Mouse (Mus musculus) hindbrain, embryonic 13.5 days (tissue): Measurements from ENCODE around the gene Tead2. TPM values are rescaled to one million over a fixed set of nuclear protein-coding genes. Genes with fewer than 3 reads are reported as not detected.

Source experiments
- ATAC-seq: fragments of 200-750 bp; cut with Nextera tagmentation; 2 replicates; pipeline ENCODE4 v1.8.0; 2017; ENCODE audit warnings: moderate TSS enrichment; ENCODE audit not compliant: low FRiP score
- H3K27ac ChIP-seq: fragments of 300-500 bp; sonication (generic); 2 replicates; pipeline ENCODE4 v1.5.1; 2015; ENCODE audit warnings: inconsistent platforms, mild to moderate bottlenecking, moderate library complexity
- H3K27me3 ChIP-seq: fragments of 300-500 bp; sonication (generic); 2 replicates; pipeline ENCODE4 v1.6.1; 2015; ENCODE audit warnings: mild to moderate bottlenecking, inconsistent platforms
- H3K36me3 ChIP-seq: fragments of 300-500 bp; sonication (generic); 2 replicates; pipeline ENCODE4 v1.6.1; 2015; ENCODE audit warnings: mild to moderate bottlenecking, inconsistent platforms
- H3K4me1 ChIP-seq: fragments of 300-500 bp; sonication (generic); replicated peaks from 2 replicates; pipeline ENCODE4 v1.6.1; 2015; ENCODE audit warnings: inconsistent platforms
- H3K4me2 ChIP-seq: fragments of 300-500 bp; sonication (generic); 2 replicates; pipeline ENCODE4 v1.6.1; 2015; ENCODE audit warnings: inconsistent platforms, mild to moderate bottlenecking, moderate library complexity
- H3K4me3 ChIP-seq: fragments of 300-500 bp; sonication (generic); 2 replicates; pipeline ENCODE4 v1.5.1; 2015; ENCODE audit warnings: mild to moderate bottlenecking, inconsistent platforms
- H3K9ac ChIP-seq: fragments of 300-500 bp; sonication (generic); 2 replicates; pipeline ENCODE4 v1.6.1; 2015; ENCODE audit warnings: mild to moderate bottlenecking, inconsistent platforms
- H3K9me3 ChIP-seq: fragments of 300-500 bp; sonication (generic); 2 replicates; pipeline ENCODE4 v1.6.1; 2016; ENCODE audit warnings: inconsistent platforms
- WGBS: fragments of 180-500 bp; shearing (Covaris S2); methylation state at CpG from one replicate; pipeline ENCODE4 v1.1.7; 2015; 5-methylcytosine and 5-hydroxymethylcytosine counted together
- polyA plus RNA-seq: library from polyadenylated mRNA; unstranded; fragments of >200 nt; fragmentation: Nextera tagmentation; extraction: Ambion mirVana; gene quantifications from 2 replicates; pipeline ENCODE4 v1.2.1, GENCODE M21; 2015

The Tead2 gene
- polyA plus RNA-seq, 1 experiment from 2014 or later, result 79.2 TPM

- Histone ChIP-seq H3K4me2 (no peak overlapping the region), H3K36me3 (no peaks in the 10 kb centered on the region), H3K4me1 (peaks cover 35% of the 10 kb centered on the region), H3K9me3 (no peaks in the 10 kb centered on the region), H3K27ac (no peak overlapping the region), H3K9ac (no peak overlapping the region), H3K27me3 (peaks cover 98% of the 10 kb centered on the region), H3K4me3 (no peak overlapping the region)
- ATAC-seq, result no peak
- 23% methylated on average over 7 of the region's 7 CpGs for WGBS
These were observed 37.0 kb upstream of the Tead2 start for GRCm38 (mm10) chr7:45178550-45178949.

- ATAC-seq, result no peak
- WGBS, result 26% methylated on average over 7 of the region's 7 CpGs
- H3K9me3 ChIP-seq, result no peaks in the 10 kb centered on the region
- no peak within 1 kb of the TSS for H3K4me2 ChIP-seq
- peaks cover 34% of the 10 kb centered on the region for H3K4me1 ChIP-seq
- H3K9ac ChIP-seq, result no peak within 1 kb of the TSS
- H3K27me3 ChIP-seq, result peaks cover 100% of the 10 kb centered on the region
- H3K36me3 ChIP-seq, result no peaks in the 10 kb centered on the region
- H3K4me3 ChIP-seq, result no peak within 1 kb of the TSS
- H3K27ac ChIP-seq, result no peak within 1 kb of the TSS
These were observed 36.1 kb upstream of the Tead2 start, which contains the start of gene Gfy for GRCm38 (mm10) chr7:45179469-45179868. Gene Gfy, minus strand, starts transcription at chr7:45179569.

- Histone ChIP-seq H3K4me1 (peaks cover 35% of the 10 kb centered on the region), H3K4me2 (peak within 1 kb of the TSS; percentile 56), H3K4me3 (peak within 1 kb of the TSS; percentile 32), H3K9me3 (no peaks in the 10 kb centered on the region), H3K27me3 (peaks cover 100% of the 10 kb centered on the region), H3K27ac (no peak within 1 kb of the TSS), H3K9ac (peak within 1 kb of the TSS; percentile 46), H3K36me3 (no peaks in the 10 kb centered on the region)
- 22% methylated on average over 20 of the region's 20 CpGs for WGBS
- no peak for ATAC-seq
These were observed 34.6 kb upstream of the Tead2 start, which contains the start of gene Pth2 for GRCm38 (mm10) chr7:45180896-45181477. Gene Pth2, plus strand, starts transcription at chr7:45180995.

- Histone ChIP-seq H3K4me2 (peak overlapping the region; percentile 56), H3K27ac (no peak overlapping the region), H3K9ac (peak overlapping the region; percentile 46), H3K27me3 (peaks cover 100% of the 10 kb centered on the region), H3K4me1 (peaks cover 29% of the 10 kb centered on the region), H3K4me3 (peak overlapping the region; percentile 32), H3K9me3 (no peaks in the 10 kb centered on the region), H3K36me3 (no peaks in the 10 kb centered on the region)
- no peak for ATAC-seq
- 3% methylated on average over 22 of the region's 35 CpGs for WGBS
These were observed 34.0 kb upstream of the Tead2 start for GRCm38 (mm10) chr7:45181540-45181939.

- Histone ChIP-seq H3K9ac (peak overlapping the region; percentile 49; the same call in 1 of the 2 replicates), H3K36me3 (no peaks in the 10 kb centered on the region), H3K4me3 (peak overlapping the region; percentile 32), H3K27ac (no peak overlapping the region), H3K27me3 (peaks cover 100% of the 10 kb centered on the region), H3K4me2 (peak overlapping the region; percentile 56), H3K4me1 (peaks cover 29% of the 10 kb centered on the region), H3K9me3 (no peaks in the 10 kb centered on the region)
- WGBS, result under 1% methylated on average over 34 of the region's 34 CpGs
- peak; percentile 84 for ATAC-seq
These were observed 33.4 kb upstream of the Tead2 start for GRCm38 (mm10) chr7:45182199-45182601.

GRCm38 (mm10) chr7:45182606-45183005, 32.9 kb upstream of the Tead2 start:
- H3K36me3 ChIP-seq, result no peaks in the 10 kb centered on the region
- peaks cover 97% of the 10 kb centered on the region for H3K27me3 ChIP-seq
- H3K9me3 ChIP-seq, result no peaks in the 10 kb centered on the region
- peaks cover 29% of the 10 kb centered on the region for H3K4me1 ChIP-seq
- no peak for ATAC-seq
- peak overlapping the region; percentile 56 for H3K4me2 ChIP-seq
- H3K4me3 ChIP-seq, result peak overlapping the region; percentile 32
- H3K27ac ChIP-seq, result no peak overlapping the region
- WGBS, result 24% methylated on average over 11 of the region's 11 CpGs
- H3K9ac ChIP-seq, result peak overlapping the region; percentile 49; the same call in 1 of the 2 replicates

- no peak for ATAC-seq
- H3K27ac ChIP-seq, result no peak overlapping the region
- peaks cover 29% of the 10 kb centered on the region for H3K4me1 ChIP-seq
- no peak overlapping the region for H3K4me3 ChIP-seq
- peaks cover 97% of the 10 kb centered on the region for H3K27me3 ChIP-seq
- 74% methylated on average over 7 of the region's 7 CpGs for WGBS
- no peaks in the 10 kb centered on the region for H3K9me3 ChIP-seq
- H3K9ac ChIP-seq, result no peak overlapping the region; the same call in 1 of the 2 replicates
- no peaks in the 10 kb centered on the region for H3K36me3 ChIP-seq
- no peak overlapping the region for H3K4me2 ChIP-seq
These were observed 31.9 kb upstream of the Tead2 start for GRCm38 (mm10) chr7:45183672-45184071.

GRCm38 (mm10) chr7:45185921-45186320, 29.6 kb upstream of the Tead2 start:
- H3K4me3 ChIP-seq, result no peak overlapping the region
- no peaks in the 10 kb centered on the region for H3K36me3 ChIP-seq
- no peak overlapping the region for H3K4me2 ChIP-seq
- no peak for ATAC-seq
- no peaks in the 10 kb centered on the region for H3K9me3 ChIP-seq
- no peak overlapping the region for H3K27ac ChIP-seq
- peaks cover 28% of the 10 kb centered on the region for H3K4me1 ChIP-seq
- H3K9ac ChIP-seq, result no peak overlapping the region
- WGBS, result 72% methylated on average over 7 of the region's 7 CpGs
- peaks cover 95% of the 10 kb centered on the region for H3K27me3 ChIP-seq

GRCm38 (mm10) chr7:45189600-45189999, 26.0 kb upstream of the Tead2 start:
- no peak for ATAC-seq

GRCm38 (mm10) chr7:45190186-45190585, 25.4 kb upstream of the Tead2 start:
- Histone ChIP-seq H3K36me3 (no peaks in the 10 kb centered on the region), H3K27ac (no peak overlapping the region), H3K4me2 (no peak overlapping the region), H3K4me3 (no peak overlapping the region), H3K9ac (no peak overlapping the region), H3K9me3 (no peaks in the 10 kb centered on the region), H3K4me1 (peaks cover 10% of the 10 kb centered on the region), H3K27me3 (peaks cover 66% of the 10 kb centered on the region)
- ATAC-seq, result no peak
- 91% methylated on average over 6 of the region's 6 CpGs for WGBS

More at GRCm38 (mm10) chr7:45189600-45189999, 26.0 kb upstream of the Tead2 start:
- WGBS, result 59% methylated on average over 16 of the region's 16 CpGs
- peaks cover 16% of the 10 kb centered on the region for H3K4me1 ChIP-seq
- no peak overlapping the region for H3K4me3 ChIP-seq
- no peak overlapping the region; the same call in 1 of the 2 replicates for H3K9ac ChIP-seq
- no peak overlapping the region for H3K4me2 ChIP-seq
- no peaks in the 10 kb centered on the region for H3K9me3 ChIP-seq
- H3K27me3 ChIP-seq, result peaks cover 68% of the 10 kb centered on the region
- H3K36me3 ChIP-seq, result no peaks in the 10 kb centered on the region
- no peak overlapping the region for H3K27ac ChIP-seq

GRCm38 (mm10) chr7:45191161-45191560, 24.4 kb upstream of the Tead2 start:
- Histone ChIP-seq H3K36me3 (no peaks in the 10 kb centered on the region), H3K4me3 (no peak overlapping the region), H3K9me3 (no peaks in the 10 kb centered on the region), H3K4me2 (no peak overlapping the region), H3K27ac (no peak overlapping the region), H3K4me1 (peaks cover 6% of the 10 kb centered on the region; the same call in 1 of the 2 replicates), H3K27me3 (peaks cover 61% of the 10 kb centered on the region), H3K9ac (no peak overlapping the region)
- WGBS, result 76% methylated on average over 2 of the region's 2 CpGs
- ATAC-seq, result no peak

GRCm38 (mm10) chr7:45191803-45192363, 23.7 kb upstream of the Tead2 start:
- peaks cover 6% of the 10 kb centered on the region; the same call in 1 of the 2 replicates for H3K4me1 ChIP-seq
- H3K27ac ChIP-seq, result peak overlapping the region; percentile 44
- 0 out of 2 replicates have a peak overlapping the region, but pooled peaks have one; percentile 49 for H3K9ac ChIP-seq
- H3K9me3 ChIP-seq, result no peaks in the 10 kb centered on the region
- no peak for ATAC-seq
- H3K4me2 ChIP-seq, result no peak overlapping the region
- 27% methylated on average over 8 of the region's 8 CpGs for WGBS
- H3K4me3 ChIP-seq, result no peak overlapping the region
- H3K36me3 ChIP-seq, result no peaks in the 10 kb centered on the region
- peaks cover 54% of the 10 kb centered on the region for H3K27me3 ChIP-seq
